Mouse (Mus musculus) monocyte, adult 2 months (primary cell): ENCODE data around the gene Gm10322.

ENCODE experiments used
- DNase-seq, 2 experiments: peaks; one replicate each; pipeline ENCODE4 v3.0.0; 2022; ENCODE audit warnings: low spot score in 2 of 2, low read depth in 1 of 2

Gm10322 gene

GRCm38 (mm10) chr10:59645153-59645552 lies 29.3 kb downstream of the Gm10322 start:
- no peak for DNase-seq

- DNase-seq, result no peak
These were observed 31.0 kb downstream of the Gm10322 start for GRCm38 (mm10) chr10:59646821-59647378.

GRCm38 (mm10) chr10:59656799-59657198 lies 40.9 kb downstream of the Gm10322 start:
- no peak for DNase-seq

GRCm38 (mm10) chr10:59664765-59665164 lies 48.9 kb downstream of the Gm10322 start:
- no peak for DNase-seq

GRCm38 (mm10) chr10:59665503-59666291 lies 49.8 kb downstream of the Gm10322 start:
- DNase-seq, result no peak
